Mouse (Mus musculus) neural tube, embryonic 15.5 days (tissue): ENCODE results near the gene Bcr. TPM values are rescaled to one million over a fixed set of nuclear protein-coding genes. Genes with fewer than 3 reads are reported as not detected.
A peak's percentile ranks its signal among the peaks of the same experiment; 100 is the strongest.

Experiments
- ATAC-seq: fragments of 200-750 bp; cut with Nextera tagmentation; 2 replicates; pipeline ENCODE4 v1.8.0; 2017; ENCODE audit warnings: mild to moderate bottlenecking, moderate TSS enrichment, moderate library complexity; ENCODE audit not compliant: low FRiP score
- H3K27ac ChIP-seq: fragments of 300-500 bp; sonication (generic); replicated peaks from 2 replicates; pipeline ENCODE4 v1.5.1; 2015; ENCODE audit warnings: mild to moderate bottlenecking, inconsistent platforms
- H3K27me3 ChIP-seq: fragments of 300-500 bp; sonication (generic); replicated peaks from 2 replicates; pipeline ENCODE4 v1.6.1; 2015; ENCODE audit warnings: inconsistent platforms
- H3K36me3 ChIP-seq: fragments of 300-500 bp; sonication (generic); 2 replicates; pipeline ENCODE4 v1.6.1; 2015; ENCODE audit warnings: inconsistent platforms
- H3K4me1 ChIP-seq: fragments of 300-500 bp; sonication (generic); 2 replicates; pipeline ENCODE4 v1.6.1; 2015; ENCODE audit warnings: inconsistent platforms
- H3K4me2 ChIP-seq: fragments of 300-500 bp; sonication (generic); 2 replicates; pipeline ENCODE4 v1.6.1; 2015; ENCODE audit warnings: inconsistent platforms, mild to moderate bottlenecking, moderate library complexity
- H3K4me3 ChIP-seq: fragments of 300-500 bp; sonication (generic); replicated peaks from 2 replicates; pipeline ENCODE4 v1.5.1; 2015; ENCODE audit warnings: mild to moderate bottlenecking, inconsistent platforms
- H3K9ac ChIP-seq: fragments of 300-500 bp; sonication (generic); replicated peaks from 2 replicates; pipeline ENCODE4 v1.6.1; 2015; ENCODE audit warnings: mild to moderate bottlenecking, inconsistent platforms
- H3K9me3 ChIP-seq: fragments of 300-500 bp; sonication (generic); replicated peaks from 2 replicates; pipeline ENCODE4 v1.6.1; 2016; ENCODE audit warnings: inconsistent platforms
- WGBS: fragments of 180-500 bp; shearing (Covaris S2); methylation state at CpG from one replicate; pipeline ENCODE4 v1.1.7; 2015; ENCODE audit warnings: mixed read lengths; 5-methylcytosine and 5-hydroxymethylcytosine counted together
- polyA plus RNA-seq: library from polyadenylated mRNA; unstranded; fragments of >200 nt; fragmentation: Nextera tagmentation; extraction: Ambion mirVana; gene quantifications from 2 replicates; pipeline ENCODE4 v1.2.1, GENCODE M21; 2015

Gene Bcr
- polyA plus RNA-seq, 1 experiment from 2014 or later: 15.6 TPM

- Histone ChIP-seq H3K9me3 (no peaks in the 10 kb centered on the region), H3K4me3 (no peak overlapping the region), H3K27ac (no peak overlapping the region), H3K4me1 (peaks cover 58% of the 10 kb centered on the region), H3K4me2 (no peak overlapping the region), H3K27me3 (no peaks in the 10 kb centered on the region), H3K9ac (no peak overlapping the region), H3K36me3 (no peaks in the 10 kb centered on the region)
- WGBS: 28% methylated on average over 10 of the region's 10 CpGs
- ATAC-seq: no peak
These were observed 38.2 kb downstream of the Bcr start for GRCm38 (mm10) chr10:75098446-75099183.

DNA sequence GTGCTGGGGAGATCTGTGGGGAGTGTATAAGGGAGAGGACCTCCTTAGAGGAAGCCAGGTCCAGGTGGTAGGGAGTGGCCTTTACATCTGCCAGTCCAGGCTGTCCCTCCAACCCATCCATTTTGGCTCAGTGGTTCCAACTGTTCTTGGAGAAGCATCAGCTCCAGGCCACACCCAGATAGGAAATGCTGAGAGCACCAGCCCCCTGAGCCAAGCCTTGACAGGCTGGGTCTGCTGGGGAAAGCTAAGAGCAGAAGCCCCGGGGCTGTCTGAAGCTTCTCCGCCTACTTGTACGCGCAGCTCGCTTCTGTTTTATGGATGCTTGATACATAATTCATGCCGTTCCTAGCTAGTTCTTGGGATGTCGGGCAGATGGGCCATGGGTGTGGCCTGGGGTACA is 39.9 kb downstream of the Bcr start:
- no peaks in the 10 kb centered on the region for H3K9me3 ChIP-seq
- H3K4me3 ChIP-seq: no peak overlapping the region
- no peak overlapping the region for H3K4me2 ChIP-seq
- WGBS: 37% methylated on average over 7 of the region's 7 CpGs
- H3K4me1 ChIP-seq: peaks cover 68% of the 10 kb centered on the region
- H3K27me3 ChIP-seq: no peaks in the 10 kb centered on the region
- H3K27ac ChIP-seq: no peak overlapping the region; the same call in 1 of the 2 replicates
- ATAC-seq: no peak
- H3K36me3 ChIP-seq: no peaks in the 10 kb centered on the region
- no peak overlapping the region for H3K9ac ChIP-seq

- Histone ChIP-seq H3K9ac (no peak overlapping the region), H3K4me2 (no peak overlapping the region), H3K4me3 (no peak overlapping the region), H3K9me3 (no peaks in the 10 kb centered on the region), H3K4me1 (peaks cover 69% of the 10 kb centered on the region), H3K27me3 (no peaks in the 10 kb centered on the region), H3K27ac (no peak overlapping the region; the same call in 1 of the 2 replicates), H3K36me3 (no peaks in the 10 kb centered on the region)
- WGBS: 86% methylated on average over 2 of the region's 2 CpGs
- ATAC-seq: no peak
These were observed 43.1 kb downstream of the Bcr start for GRCm38 (mm10) chr10:75103502-75103901.

GRCm38 (mm10) chr10:75104191-75105098 is 44.1 kb downstream of the Bcr start:
- no peaks in the 10 kb centered on the region for H3K36me3 ChIP-seq
- peaks cover 63% of the 10 kb centered on the region for H3K4me1 ChIP-seq
- no peak overlapping the region for H3K4me3 ChIP-seq
- no peaks in the 10 kb centered on the region for H3K9me3 ChIP-seq
- H3K9ac ChIP-seq: no peak overlapping the region
- no peak overlapping the region for H3K4me2 ChIP-seq
- H3K27ac ChIP-seq: no peak overlapping the region; the same call in 1 of the 2 replicates
- H3K27me3 ChIP-seq: no peaks in the 10 kb centered on the region
- whole genome bisulfite sequencing: 73% methylated on average over 8 of the region's 9 CpGs
- ATAC-seq: peak; percentile 48; the same call in 1 of the 2 replicates

- no peak overlapping the region for H3K4me2 ChIP-seq
- no peak overlapping the region for H3K9ac ChIP-seq
- no peaks in the 10 kb centered on the region for H3K36me3 ChIP-seq
- ATAC-seq: no peak
- no peak overlapping the region for H3K27ac ChIP-seq
- WGBS: 72% methylated on average over 4 of the region's 4 CpGs
- no peak overlapping the region for H3K4me3 ChIP-seq
- H3K27me3 ChIP-seq: no peaks in the 10 kb centered on the region
- no peaks in the 10 kb centered on the region for H3K9me3 ChIP-seq
- H3K4me1 ChIP-seq: peaks cover 58% of the 10 kb centered on the region
These were observed 44.7 kb downstream of the Bcr start for GRCm38 (mm10) chr10:75105099-75105461.

GRCm38 (mm10) chr10:75105687-75106086 is 45.3 kb downstream of the Bcr start:
- Histone ChIP-seq H3K27ac (no peak overlapping the region), H3K4me3 (no peak overlapping the region), H3K9ac (no peak overlapping the region), H3K9me3 (no peaks in the 10 kb centered on the region), H3K4me2 (no peak overlapping the region), H3K36me3 (no peaks in the 10 kb centered on the region), H3K4me1 (peaks cover 52% of the 10 kb centered on the region), H3K27me3 (no peaks in the 10 kb centered on the region)
- no peak for ATAC-seq
- WGBS: 94% methylated on average over 5 of the region's 5 CpGs

- Histone ChIP-seq H3K27me3 (no peaks in the 10 kb centered on the region), H3K9me3 (no peaks in the 10 kb centered on the region), H3K4me1 (peaks cover 52% of the 10 kb centered on the region), H3K9ac (no peak overlapping the region), H3K27ac (peak overlapping the region; percentile 46), H3K4me3 (no peak overlapping the region), H3K36me3 (no peaks in the 10 kb centered on the region), H3K4me2 (no peak overlapping the region)
- no peak for ATAC-seq
- WGBS: 26% methylated on average over 5 of the region's 5 CpGs
These were observed 46.6 kb downstream of the Bcr start for GRCm38 (mm10) chr10:75106940-75107381.

GRCm38 (mm10) chr10:75108092-75108491 is 47.7 kb downstream of the Bcr start:
- no peak overlapping the region for H3K9ac ChIP-seq
- H3K36me3 ChIP-seq: no peaks in the 10 kb centered on the region
- no peak overlapping the region for H3K4me3 ChIP-seq
- no peaks in the 10 kb centered on the region for H3K27me3 ChIP-seq
- peaks cover 54% of the 10 kb centered on the region for H3K4me1 ChIP-seq
- ATAC-seq: no peak
- no peak overlapping the region for H3K4me2 ChIP-seq
- 69% methylated on average over 3 of the region's 3 CpGs for WGBS
- H3K27ac ChIP-seq: no peak overlapping the region
- no peaks in the 10 kb centered on the region for H3K9me3 ChIP-seq

- Histone ChIP-seq H3K4me1 (peaks cover 48% of the 10 kb centered on the region), H3K4me3 (no peak overlapping the region), H3K4me2 (no peak overlapping the region), H3K27ac (no peak overlapping the region), H3K9ac (no peak overlapping the region), H3K36me3 (no peaks in the 10 kb centered on the region), H3K27me3 (no peaks in the 10 kb centered on the region), H3K9me3 (no peaks in the 10 kb centered on the region)
- ATAC-seq: no peak
- 68% methylated on average over 11 of the region's 11 CpGs for WGBS
These were observed 51.2 kb downstream of the Bcr start for GRCm38 (mm10) chr10:75111446-75112201.

- Histone ChIP-seq H3K4me3 (no peak overlapping the region), H3K9ac (no peak overlapping the region), H3K4me1 (peaks cover 46% of the 10 kb centered on the region), H3K27me3 (no peaks in the 10 kb centered on the region), H3K9me3 (no peaks in the 10 kb centered on the region), H3K4me2 (no peak overlapping the region), H3K27ac (peak overlapping the region; percentile 48; the same call in 1 of the 2 replicates), H3K36me3 (no peaks in the 10 kb centered on the region)
- WGBS: 40% methylated on average over 3 of the region's 3 CpGs
- no peak; the same call in 1 of the 2 replicates for ATAC-seq
These were observed 52.0 kb downstream of the Bcr start for GRCm38 (mm10) chr10:75112405-75112804.

GRCm38 (mm10) chr10:75113620-75114019 is 53.2 kb downstream of the Bcr start:
- Histone ChIP-seq H3K4me2 (no peak overlapping the region), H3K4me3 (no peak overlapping the region), H3K27me3 (no peaks in the 10 kb centered on the region), H3K36me3 (no peaks in the 10 kb centered on the region), H3K9ac (no peak overlapping the region), H3K9me3 (no peaks in the 10 kb centered on the region), H3K27ac (peak overlapping the region; percentile 28; the same call in 1 of the 2 replicates), H3K4me1 (peaks cover 46% of the 10 kb centered on the region)
- no peak for ATAC-seq
- 61% methylated on average over 9 of the region's 9 CpGs for WGBS
